Mouse (Mus musculus) ES-Bruce4 (cell line): ENCODE measurements around the gene Samd4b.
"Not testable (repeated sequence)": the region's sequence is repeated elsewhere in the genome, so short reads cannot be mapped to it uniquely, and the experiment has no call there.

Experiments
- CTCF ChIP-seq: IDR thresholded peaks from one replicate; pipeline ENCODE4 v1.8.1; 2011; ENCODE audit warnings: low read depth, low read length
- POLR2A ChIP-seq: IDR thresholded peaks from one replicate; pipeline ENCODE4 v1.8.1; 2011; ENCODE audit warnings: low read length; ENCODE audit not compliant: insufficient read depth

- TF ChIP-seq CTCF, POLR2A: not testable (repeated sequence)
These were observed 211.1 kb downstream of the Samd4b start for GRCm38 (mm10) chr7:28386877-28387276.
